Mouse (Mus musculus) stomach, postnatal 0 days (tissue): ENCODE results near the gene 1700029F12Rik.

Experiments
- CTCF ChIP-seq: IDR thresholded peaks from 2 replicates; pipeline ENCODE4 v1.5.1; 2016; ENCODE audit warnings: antibody characterized with exemption, low read depth, mild to moderate bottlenecking, moderate library complexity
- EP300 ChIP-seq: optimal IDR thresholded peaks from 2 replicates; pipeline ENCODE3; 2016; ENCODE audit warnings: antibody characterized with exemption

DNA sequence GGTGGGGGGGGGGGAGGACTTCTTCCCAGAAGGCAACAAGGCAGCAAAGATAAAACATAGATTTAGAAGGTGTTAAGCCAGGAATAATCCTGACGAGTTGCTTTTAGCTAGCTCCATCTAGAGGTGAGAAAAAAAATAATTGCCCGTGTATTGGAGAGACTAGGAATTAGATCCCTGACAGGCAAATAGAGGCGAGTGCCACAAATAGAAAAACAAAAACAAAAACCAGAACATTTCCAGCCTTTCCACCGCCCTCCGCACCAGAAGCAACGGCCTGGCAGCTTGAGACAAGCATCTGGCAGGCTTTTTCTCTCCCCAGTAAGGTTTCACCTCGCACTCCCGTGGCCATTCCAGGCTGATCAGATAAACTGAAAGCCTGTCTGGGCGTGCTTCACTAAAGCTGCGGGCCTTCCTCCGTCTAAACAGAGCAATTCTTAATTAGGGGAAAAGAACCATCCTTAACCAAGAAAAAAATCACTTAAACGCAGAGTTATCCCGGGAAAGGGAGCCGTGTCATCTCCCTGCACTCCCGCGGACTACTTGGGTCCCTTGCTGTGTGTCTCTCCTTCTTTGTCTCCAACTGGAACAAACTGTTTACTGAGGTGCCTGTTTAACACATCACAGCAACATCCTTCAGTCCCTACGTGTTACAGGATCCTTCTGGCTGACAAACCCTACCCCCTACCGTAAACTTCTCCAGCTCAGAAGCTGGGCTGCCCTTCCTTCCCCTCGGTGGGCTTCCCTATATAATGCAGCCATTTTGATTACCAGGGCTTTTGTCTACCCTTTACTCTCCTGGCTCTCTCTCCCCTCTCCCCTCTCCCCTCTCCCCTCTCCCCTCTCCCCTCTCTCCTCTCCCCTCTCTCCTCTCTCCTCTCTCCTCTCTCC lies 25.7 kb downstream of the 1700029F12Rik start:
- no peak for TF ChIP-seq EP300
- TF ChIP-seq CTCF: peak; percentile 66
